Mouse (Mus musculus): ENCODE results near the gene Vamp5. TPM values are rescaled to one million over a fixed set of nuclear protein-coding genes. Genes with fewer than 3 reads are reported as not detected.

Gene Vamp5
- polyA plus RNA-seq, 1 experiment from 2014 or later, result 27.9 TPM

- Histone ChIP-seq H3K27me3 (no peaks in the 10 kb centered on the region), H3K4me3 (replicated peaks) (no peak overlapping the region), H3K4me2 (replicated peaks) (no peak overlapping the region), H3K27ac (replicated peaks) (no peak overlapping the region), H3K4me1 (peaks cover 16% of the 10 kb centered on the region), H3K9me3 (replicated peaks) (no peaks in the 10 kb centered on the region), H3K36me3 (peaks cover 43% of the 10 kb centered on the region), H3K9ac (no peak overlapping the region)
- WGBS, result 46% methylated on average over 2 of the region's 2 CpGs
- ATAC-seq (ENCODE audit: insufficient number of reproducible peaks, low FRiP score, low TSS enrichment, low read depth), result no peak
Measured at GRCm38 (mm10) chr6:72340481-72340880, 39.8 kb downstream of the Vamp5 start.

DNA sequence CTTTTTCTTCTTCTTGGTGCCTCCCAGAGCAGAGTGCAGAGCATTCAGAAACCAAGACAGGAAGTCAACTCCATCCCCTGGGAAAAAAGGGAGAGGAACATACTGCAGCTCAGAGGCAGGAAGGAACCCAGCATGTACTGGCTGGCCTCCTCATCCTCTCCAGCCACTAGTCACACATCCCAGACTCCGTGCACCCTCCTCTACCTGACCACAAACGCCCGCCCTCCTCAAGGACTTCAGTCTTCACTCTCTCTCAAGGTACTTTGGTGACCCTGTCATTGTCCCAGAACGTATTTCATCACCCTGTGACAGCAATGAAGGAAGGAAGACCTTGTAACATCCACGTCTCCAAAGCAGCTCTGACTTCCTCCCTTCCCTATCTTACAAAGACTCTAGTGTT lies 47.2 kb downstream of the Vamp5 start:
- no peak overlapping the region for H3K27ac ChIP-seq (replicated peaks)
- H3K4me3 ChIP-seq (replicated peaks), result no peak overlapping the region
- H3K4me2 ChIP-seq (replicated peaks), result no peak overlapping the region
- no peak overlapping the region for H3K9ac ChIP-seq
- H3K36me3 ChIP-seq, result peaks cover 82% of the 10 kb centered on the region
- H3K27me3 ChIP-seq, result no peaks in the 10 kb centered on the region
- no peaks in the 10 kb centered on the region for H3K4me1 ChIP-seq
- WGBS, result 63% methylated on average over 5 of the region's 5 CpGs
- ATAC-seq (ENCODE audit: insufficient number of reproducible peaks, low FRiP score, low TSS enrichment, low read depth), result no peak
- no peaks in the 10 kb centered on the region for H3K9me3 ChIP-seq (replicated peaks)

DNA sequence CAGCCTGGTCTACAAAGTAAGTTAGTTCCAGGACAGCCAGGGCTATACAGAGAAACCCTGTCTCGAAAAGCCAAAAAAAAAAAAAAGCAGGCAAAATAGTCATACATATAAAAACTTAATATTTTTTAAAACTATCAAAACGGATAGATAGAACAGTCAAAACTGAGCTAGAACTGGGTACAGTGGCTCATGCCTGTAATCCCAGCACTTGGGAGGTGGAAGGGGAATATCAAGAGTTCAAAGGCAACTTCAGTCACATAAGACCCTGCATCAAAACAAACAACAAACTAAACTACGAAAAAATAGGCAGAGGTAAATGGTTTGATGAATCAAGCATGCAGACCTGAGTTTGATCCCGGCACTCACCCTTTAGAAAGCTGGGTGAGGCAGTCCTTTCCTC lies 50.1 kb downstream of the Vamp5 start:
- Histone ChIP-seq H3K4me3 (replicated peaks) (no peak overlapping the region), H3K27me3 (no peaks in the 10 kb centered on the region), H3K9me3 (replicated peaks) (no peaks in the 10 kb centered on the region), H3K9ac (no peak overlapping the region), H3K4me2 (replicated peaks) (no peak overlapping the region), H3K36me3 (peaks cover 77% of the 10 kb centered on the region), H3K4me1 (no peaks in the 10 kb centered on the region), H3K27ac (replicated peaks) (no peak overlapping the region)
- no peak for ATAC-seq (ENCODE audit: insufficient number of reproducible peaks, low FRiP score, low TSS enrichment, low read depth)
- 91% methylated on average over 4 of the region's 4 CpGs for WGBS

- H3K4me3 ChIP-seq (replicated peaks), result no peak overlapping the region
- H3K27ac ChIP-seq (replicated peaks), result no peak overlapping the region
- no peaks in the 10 kb centered on the region for H3K27me3 ChIP-seq
- no peaks in the 10 kb centered on the region for H3K4me1 ChIP-seq
- ATAC-seq (ENCODE audit: insufficient number of reproducible peaks, low FRiP score, low TSS enrichment, low read depth), result no peak
- no peak overlapping the region for H3K4me2 ChIP-seq (replicated peaks)
- H3K9me3 ChIP-seq (replicated peaks), result no peaks in the 10 kb centered on the region
- WGBS, result 81% methylated on average over 5 of the region's 5 CpGs
- peaks cover 82% of the 10 kb centered on the region for H3K36me3 ChIP-seq
- no peak overlapping the region for H3K9ac ChIP-seq
Measured at GRCm38 (mm10) chr6:72329019-72329418, 51.2 kb downstream of the Vamp5 start.

DNA sequence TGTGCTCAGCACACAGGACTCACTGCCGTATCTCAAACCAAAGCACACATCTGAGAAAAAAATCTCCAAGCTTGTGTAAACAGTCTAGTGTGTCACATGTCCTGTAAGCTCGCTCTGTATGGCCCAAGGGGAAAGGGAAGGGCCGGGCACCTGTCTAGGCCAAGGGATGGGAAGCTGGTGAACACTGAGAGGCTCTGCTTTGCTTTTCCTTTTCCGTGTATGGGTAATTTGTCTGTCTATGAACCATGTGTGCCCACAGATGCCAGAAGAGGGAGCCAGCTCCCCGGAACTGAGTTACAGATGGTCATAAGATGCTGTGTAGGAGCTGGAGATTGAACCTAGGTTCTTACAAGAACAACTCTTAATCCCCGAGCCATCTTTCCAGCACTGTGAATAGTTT lies 54.0 kb downstream of the Vamp5 start:
- H3K4me1 ChIP-seq, result no peaks in the 10 kb centered on the region
- no peaks in the 10 kb centered on the region for H3K9me3 ChIP-seq (replicated peaks)
- no peak overlapping the region for H3K9ac ChIP-seq
- peaks cover 81% of the 10 kb centered on the region for H3K36me3 ChIP-seq
- ATAC-seq (ENCODE audit: insufficient number of reproducible peaks, low FRiP score, low TSS enrichment, low read depth), result no peak
- H3K27ac ChIP-seq (replicated peaks), result no peak overlapping the region
- no peaks in the 10 kb centered on the region for H3K27me3 ChIP-seq
- no peak overlapping the region for H3K4me2 ChIP-seq (replicated peaks)
- no peak overlapping the region for H3K4me3 ChIP-seq (replicated peaks)
- WGBS, result 61% methylated on average over 6 of the region's 6 CpGs

- no peak overlapping the region for H3K4me2 ChIP-seq (replicated peaks)
- H3K4me1 ChIP-seq, result no peaks in the 10 kb centered on the region
- H3K4me3 ChIP-seq (replicated peaks), result no peak overlapping the region
- no peak overlapping the region for H3K9ac ChIP-seq
- WGBS, result 82% methylated on average over 6 of the region's 6 CpGs
- no peaks in the 10 kb centered on the region for H3K27me3 ChIP-seq
- no peak overlapping the region for H3K27ac ChIP-seq (replicated peaks)
- H3K9me3 ChIP-seq (replicated peaks), result no peaks in the 10 kb centered on the region
- ATAC-seq (ENCODE audit: insufficient number of reproducible peaks, low FRiP score, low TSS enrichment, low read depth), result no peak
- H3K36me3 ChIP-seq, result peaks cover 87% of the 10 kb centered on the region
Measured at GRCm38 (mm10) chr6:72323786-72324508, 56.3 kb downstream of the Vamp5 start.

- no peaks in the 10 kb centered on the region for H3K4me1 ChIP-seq
- H3K4me3 ChIP-seq (replicated peaks), result no peak overlapping the region
- H3K27me3 ChIP-seq, result no peaks in the 10 kb centered on the region
- no peak for ATAC-seq (ENCODE audit: insufficient number of reproducible peaks, low FRiP score, low TSS enrichment, low read depth)
- H3K4me2 ChIP-seq (replicated peaks), result no peak overlapping the region
- H3K36me3 ChIP-seq, result peaks cover 87% of the 10 kb centered on the region
- H3K9me3 ChIP-seq (replicated peaks), result no peaks in the 10 kb centered on the region
- 85% methylated on average over 3 of the region's 3 CpGs for WGBS
- H3K9ac ChIP-seq, result no peak overlapping the region
- no peak overlapping the region for H3K27ac ChIP-seq (replicated peaks)
Measured at GRCm38 (mm10) chr6:72322936-72323335, 57.3 kb downstream of the Vamp5 start.

GRCm38 (mm10) chr6:72319019-72319418 lies 61.2 kb downstream of the Vamp5 start:
- 74% methylated on average over 11 of the region's 11 CpGs for WGBS
- Histone ChIP-seq H3K36me3 (peaks cover 74% of the 10 kb centered on the region), H3K4me1 (no peaks in the 10 kb centered on the region), H3K27ac (replicated peaks) (no peak overlapping the region), H3K4me2 (replicated peaks) (no peak overlapping the region), H3K9me3 (replicated peaks) (no peaks in the 10 kb centered on the region), H3K27me3 (no peaks in the 10 kb centered on the region), H3K4me3 (replicated peaks) (no peak overlapping the region), H3K9ac (no peak overlapping the region)
- no peak for ATAC-seq (ENCODE audit: insufficient number of reproducible peaks, low FRiP score, low TSS enrichment, low read depth)

Other genes with a start within 250 kb of the Vamp5 start
- gene Atoh8, start 144.9 kb downstream of the Vamp5 start, polyA plus RNA-seq (2015; fragmentation: Nextera tagmentation; extraction: Ambion mirVana), result 18.0 and 18.4 TPM in 2 replicates
- not detected in 2 replicates for gene Sftpb, start 75.9 kb downstream of the Vamp5 start, polyA plus RNA-seq (2015; fragmentation: Nextera tagmentation; extraction: Ambion mirVana)
- 39.4 and 39.5 TPM in 2 replicates for gene Usp39, start 35.3 kb downstream of the Vamp5 start, polyA plus RNA-seq (2015; fragmentation: Nextera tagmentation; extraction: Ambion mirVana)
- gene 0610030E20Rik, start 33.2 kb downstream of the Vamp5 start, polyA plus RNA-seq (2015; fragmentation: Nextera tagmentation; extraction: Ambion mirVana), result 33.0 and 36.0 TPM in 2 replicates
- 14.7 and 15.2 TPM in 2 replicates for gene Tmem150a, start 25.0 kb downstream of the Vamp5 start, polyA plus RNA-seq (2015; fragmentation: Nextera tagmentation; extraction: Ambion mirVana)
- gene Rnf181, start 13.5 kb downstream of the Vamp5 start, polyA plus RNA-seq (2015; fragmentation: Nextera tagmentation; extraction: Ambion mirVana), result 106 and 120 TPM in 2 replicates
- 177 and 183 TPM in 2 replicates for gene Vamp8, start 10.2 kb upstream of the Vamp5 start, polyA plus RNA-seq (2015; fragmentation: Nextera tagmentation; extraction: Ambion mirVana)
- 39.0 and 42.6 TPM in 2 replicates for gene Ggcx, start 33.8 kb upstream of the Vamp5 start, polyA plus RNA-seq (2015; fragmentation: Nextera tagmentation; extraction: Ambion mirVana)
- 294 and 307 TPM in 2 replicates for gene Mat2a, start 59.1 kb upstream of the Vamp5 start, polyA plus RNA-seq (2015; fragmentation: Nextera tagmentation; extraction: Ambion mirVana)
- gene Sh2d6, start 141.2 kb upstream of the Vamp5 start, polyA plus RNA-seq (2015; fragmentation: Nextera tagmentation; extraction: Ambion mirVana), result 0.18 and 0.49 TPM in 2 replicates
- gene Capg, start 163.9 kb upstream of the Vamp5 start, polyA plus RNA-seq (2015; fragmentation: Nextera tagmentation; extraction: Ambion mirVana), result 122 and 132 TPM in 2 replicates
- 18.8 and 23.9 TPM in 2 replicates for gene Elmod3, start 217.9 kb upstream of the Vamp5 start, polyA plus RNA-seq (2015; fragmentation: Nextera tagmentation; extraction: Ambion mirVana)
- 18.1 and 18.7 TPM in 2 replicates for gene Retsat, start 218.0 kb upstream of the Vamp5 start, polyA plus RNA-seq (2015; fragmentation: Nextera tagmentation; extraction: Ambion mirVana)
- 26.9 and 27.3 TPM in 2 replicates for gene Tgoln1, start 236.5 kb upstream of the Vamp5 start, polyA plus RNA-seq (2015; fragmentation: Nextera tagmentation; extraction: Ambion mirVana)